Mouse (Mus musculus): ENCODE data around the gene Zcchc10.
A peak's percentile ranks its signal among the peaks of the same experiment; 100 is the strongest.
"Not testable (repeated sequence)": the region's sequence is repeated elsewhere in the genome, so short reads cannot be mapped to it uniquely, and the experiment has no call there.

The Zcchc10 gene

GRCm38 (mm10) chr11:53316996-53317395 lies 7.5 kb upstream of the Zcchc10 start:
- DNase-seq (ENCODE audit: low read depth, low spot score), result no peak

DNA sequence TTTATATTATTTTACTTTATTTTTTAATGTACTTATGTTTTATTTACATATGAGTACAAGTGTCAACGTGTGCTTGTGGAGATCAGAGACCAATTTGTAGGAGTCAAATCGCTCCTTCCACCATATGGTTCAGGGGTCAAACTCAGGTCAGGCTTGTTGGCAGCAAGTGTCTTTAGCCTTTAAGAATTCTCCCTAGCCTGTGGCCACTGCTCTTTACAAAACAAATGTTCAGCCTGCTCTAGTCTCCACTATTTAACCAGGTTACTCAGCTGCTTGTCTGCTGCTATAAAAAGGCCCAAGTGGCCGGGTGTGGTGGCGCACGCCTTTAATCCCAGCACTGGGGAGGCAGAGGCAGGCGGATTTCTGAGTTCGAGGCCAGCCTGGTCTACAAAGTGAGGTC lies 6.4 kb upstream of the Zcchc10 start:
- DNase-seq (ENCODE audit: low read depth, low spot score), result no peak

- not testable (repeated sequence) for DNase-seq (ENCODE audit: low read depth, low spot score)
Observed at GRCm38 (mm10) chr11:53318568-53318967, 5.9 kb upstream of the Zcchc10 start.

GRCm38 (mm10) chr11:53319867-53320266 lies 4.6 kb upstream of the Zcchc10 start:
- DNase-seq (ENCODE audit: low read depth, low spot score), result not testable (repeated sequence)

DNA sequence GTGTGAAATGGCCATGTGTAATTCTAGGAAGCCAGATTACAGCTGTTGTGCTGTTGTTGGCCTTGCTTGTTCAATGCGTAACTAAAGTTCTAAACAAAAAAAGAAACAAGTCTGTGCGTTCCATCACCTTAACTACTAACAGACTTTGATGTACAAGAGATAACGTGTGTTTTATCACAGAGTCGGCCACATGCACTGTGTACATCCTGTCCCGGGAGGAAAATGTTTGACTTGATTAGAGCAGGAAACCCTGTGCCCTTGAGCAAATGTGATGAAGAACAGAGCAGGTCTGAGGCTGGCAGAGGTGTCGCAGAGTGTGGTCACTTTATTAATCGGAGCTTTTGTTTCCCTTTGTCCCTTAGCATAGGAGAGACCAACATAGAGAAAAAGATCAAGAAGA lies 5.8 kb downstream of the Zcchc10 start:
- peak; percentile 65 for DNase-seq (ENCODE audit: low read depth, low spot score)

DNA sequence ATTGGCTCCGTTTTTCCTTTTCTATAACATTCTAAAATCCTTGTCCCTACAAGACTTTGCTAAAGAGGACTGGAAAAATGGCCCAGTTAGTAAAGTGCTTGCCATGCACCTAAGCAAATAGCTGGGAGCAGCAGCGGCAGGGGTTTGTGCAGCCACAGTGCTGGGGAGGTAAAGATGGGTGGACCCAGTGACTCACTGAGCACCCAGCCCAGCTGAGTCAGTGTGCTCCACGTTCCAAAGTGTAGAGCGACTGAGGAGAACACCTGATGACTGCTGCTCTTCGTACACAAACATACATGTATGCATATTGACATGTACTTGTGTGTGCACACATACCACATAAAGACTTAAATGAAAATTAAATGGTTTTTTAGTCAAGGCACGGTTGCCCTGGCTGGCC lies 6.6 kb downstream of the Zcchc10 start:
- DNase-seq (ENCODE audit: low read depth, low spot score), result no peak

DNA sequence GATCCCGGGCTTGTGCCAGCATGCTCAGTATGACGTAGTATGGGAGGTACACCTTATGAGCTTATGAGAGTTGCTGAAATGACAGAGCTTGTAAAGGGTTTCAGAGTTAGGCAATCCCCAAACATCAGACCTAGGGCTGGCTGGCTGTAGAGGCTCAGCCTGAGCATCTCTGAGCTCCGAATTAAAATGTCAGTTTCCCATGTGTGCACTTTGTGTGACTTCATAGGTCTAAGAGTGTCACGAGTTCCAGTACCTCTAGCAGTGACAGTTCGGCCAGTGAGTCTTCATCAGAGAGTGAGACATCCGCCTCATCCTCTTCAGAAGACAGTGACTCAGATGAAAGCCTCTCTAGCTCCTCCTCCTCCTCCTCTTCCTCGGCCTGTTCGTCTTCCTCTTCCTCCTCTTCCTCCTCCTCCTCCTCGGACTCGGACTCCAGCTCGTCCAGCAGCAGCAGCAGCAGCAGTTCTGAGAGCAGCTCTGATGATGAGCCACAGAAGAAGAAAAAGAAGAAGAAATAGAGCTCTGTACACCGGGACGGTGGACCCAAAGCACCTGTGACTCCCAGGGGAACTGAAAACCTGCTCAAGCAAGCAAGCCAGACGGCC lies 7.7 kb downstream of the Zcchc10 start:
- DNase-seq (ENCODE audit: low read depth, low spot score), result no peak

GRCm38 (mm10) chr11:53335505-53336181 lies 11.2 kb downstream of the Zcchc10 start:
- DNase-seq (ENCODE audit: low read depth, low spot score), result no peak

DNA sequence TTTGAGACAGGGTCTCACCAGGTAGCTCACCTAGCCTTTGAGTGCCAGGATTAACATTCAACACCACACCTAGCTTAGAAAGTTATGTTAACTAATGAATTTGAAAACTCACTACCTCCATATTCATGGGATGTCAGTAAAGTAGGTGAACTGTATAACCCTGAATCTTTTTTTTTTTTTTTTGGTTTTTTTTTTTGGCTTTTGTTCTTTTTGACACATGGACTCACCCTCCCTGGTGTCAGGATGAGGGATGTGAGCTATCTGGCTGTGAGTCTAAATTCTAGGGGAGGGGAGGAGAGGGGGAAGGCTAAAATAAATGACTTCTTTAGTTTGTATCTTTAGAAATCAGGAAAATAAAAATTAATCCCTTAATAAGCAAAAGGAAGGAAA lies 11.7 kb downstream of the Zcchc10 start:
- no peak for DNase-seq (ENCODE audit: low read depth, low spot score)

DNA sequence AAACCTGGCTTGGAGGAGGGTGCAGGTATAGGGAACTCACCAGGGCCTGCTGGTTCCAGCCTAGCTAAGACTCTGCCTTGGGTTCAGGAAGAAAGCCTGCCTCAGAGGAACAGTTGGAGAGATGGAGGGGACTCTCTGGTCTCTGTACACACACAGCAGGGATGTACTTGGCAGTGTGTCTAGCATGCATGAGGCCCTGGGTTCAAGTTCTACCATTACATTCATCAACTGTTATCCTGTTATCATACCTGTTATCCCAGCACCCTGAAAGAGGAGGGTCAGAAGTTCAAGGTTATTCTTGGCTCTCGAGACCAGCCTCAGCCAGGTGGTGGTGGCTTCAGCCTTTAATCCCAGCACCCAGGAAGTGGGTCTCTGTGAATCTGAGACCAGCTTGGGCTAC lies 12.4 kb downstream of the Zcchc10 start:
- no peak for DNase-seq (ENCODE audit: low read depth, low spot score)

DNA sequence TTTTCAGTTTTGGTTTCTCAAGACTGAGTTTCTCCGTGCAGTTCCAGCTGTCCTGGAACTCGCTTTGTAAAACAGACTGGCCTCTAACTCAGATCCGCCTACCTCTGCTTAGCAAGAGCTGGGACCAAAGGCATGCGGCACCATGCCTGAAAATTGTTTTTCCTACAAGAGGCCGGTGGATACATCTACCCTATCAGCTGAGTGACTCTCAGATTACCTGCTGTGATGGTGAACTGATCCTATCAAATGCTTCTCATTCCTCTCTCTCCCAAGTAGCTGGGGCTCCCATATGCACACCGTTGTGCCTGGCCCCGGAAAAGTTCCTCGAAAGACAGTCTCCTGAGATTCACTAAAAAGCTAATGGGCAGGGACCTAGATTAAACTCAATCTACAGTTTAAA lies 13.2 kb downstream of the Zcchc10 start:
- no peak for DNase-seq (ENCODE audit: low read depth, low spot score)

DNA sequence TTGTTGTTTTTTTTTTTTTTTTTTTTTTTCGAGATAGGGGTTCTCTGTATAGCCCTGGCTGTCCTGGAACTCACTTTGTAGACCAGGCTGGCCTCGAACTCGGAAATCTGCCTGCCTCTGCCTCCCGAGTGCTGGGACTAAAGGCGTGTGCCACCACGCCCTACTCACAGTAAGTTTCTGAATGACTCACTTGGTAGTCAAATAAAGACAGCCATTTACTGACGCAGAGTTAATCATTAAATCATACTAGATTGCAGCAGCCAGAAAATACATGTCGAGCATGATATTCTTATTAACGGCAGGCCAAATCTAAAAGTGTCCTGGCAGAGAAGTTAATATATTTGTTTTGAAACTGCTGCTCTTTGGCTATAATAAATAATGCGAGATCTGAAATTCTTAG lies 16.5 kb downstream of the Zcchc10 start:
- not testable (repeated sequence) for DNase-seq (ENCODE audit: low read depth, low spot score)

- no peak for DNase-seq (ENCODE audit: low read depth, low spot score)
Observed at GRCm38 (mm10) chr11:53342711-53343110, 18.2 kb downstream of the Zcchc10 start.

DNA sequence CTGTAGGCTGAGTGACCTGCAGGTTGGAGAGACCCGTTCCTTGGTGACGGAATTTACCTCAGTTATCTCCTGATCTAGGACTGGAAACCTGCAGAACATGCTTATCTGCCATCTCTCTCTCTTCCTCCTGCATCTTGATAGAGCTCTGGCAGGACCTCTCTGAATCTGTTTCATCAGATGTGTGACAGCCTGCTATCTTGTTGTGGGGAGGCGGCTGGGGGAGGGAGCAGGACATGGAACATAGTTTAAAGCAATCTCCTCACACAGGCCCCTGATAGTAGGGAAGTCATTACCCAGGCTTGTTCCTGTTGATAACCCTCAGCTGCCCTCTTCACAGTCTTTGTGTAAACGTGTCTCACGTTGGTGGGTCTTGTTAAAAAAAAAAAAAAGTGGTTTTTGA lies 20.8 kb downstream of the Zcchc10 start:
- DNase-seq (ENCODE audit: low read depth, low spot score), result no peak

DNA sequence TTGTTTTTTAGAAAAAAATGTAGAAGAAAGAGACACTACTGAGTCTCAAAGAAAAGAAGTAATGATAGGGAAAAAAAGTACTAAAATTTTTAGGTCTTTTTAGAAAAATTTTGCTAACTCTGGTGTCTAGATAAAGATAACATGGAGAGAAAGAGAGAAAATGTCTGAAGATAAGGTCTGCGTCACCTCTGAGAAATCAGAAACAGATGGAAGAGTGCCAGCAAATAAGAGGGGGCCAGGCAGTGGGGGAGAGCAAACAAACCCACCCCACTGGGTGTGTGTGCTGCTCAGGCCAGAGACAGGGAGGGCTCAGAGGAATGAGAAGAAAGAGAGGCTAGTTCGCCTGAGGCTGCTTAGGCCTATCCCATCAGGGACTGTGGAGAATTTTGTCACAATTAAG lies 21.3 kb downstream of the Zcchc10 start:
- no peak for DNase-seq (ENCODE audit: low read depth, low spot score)

DNA sequence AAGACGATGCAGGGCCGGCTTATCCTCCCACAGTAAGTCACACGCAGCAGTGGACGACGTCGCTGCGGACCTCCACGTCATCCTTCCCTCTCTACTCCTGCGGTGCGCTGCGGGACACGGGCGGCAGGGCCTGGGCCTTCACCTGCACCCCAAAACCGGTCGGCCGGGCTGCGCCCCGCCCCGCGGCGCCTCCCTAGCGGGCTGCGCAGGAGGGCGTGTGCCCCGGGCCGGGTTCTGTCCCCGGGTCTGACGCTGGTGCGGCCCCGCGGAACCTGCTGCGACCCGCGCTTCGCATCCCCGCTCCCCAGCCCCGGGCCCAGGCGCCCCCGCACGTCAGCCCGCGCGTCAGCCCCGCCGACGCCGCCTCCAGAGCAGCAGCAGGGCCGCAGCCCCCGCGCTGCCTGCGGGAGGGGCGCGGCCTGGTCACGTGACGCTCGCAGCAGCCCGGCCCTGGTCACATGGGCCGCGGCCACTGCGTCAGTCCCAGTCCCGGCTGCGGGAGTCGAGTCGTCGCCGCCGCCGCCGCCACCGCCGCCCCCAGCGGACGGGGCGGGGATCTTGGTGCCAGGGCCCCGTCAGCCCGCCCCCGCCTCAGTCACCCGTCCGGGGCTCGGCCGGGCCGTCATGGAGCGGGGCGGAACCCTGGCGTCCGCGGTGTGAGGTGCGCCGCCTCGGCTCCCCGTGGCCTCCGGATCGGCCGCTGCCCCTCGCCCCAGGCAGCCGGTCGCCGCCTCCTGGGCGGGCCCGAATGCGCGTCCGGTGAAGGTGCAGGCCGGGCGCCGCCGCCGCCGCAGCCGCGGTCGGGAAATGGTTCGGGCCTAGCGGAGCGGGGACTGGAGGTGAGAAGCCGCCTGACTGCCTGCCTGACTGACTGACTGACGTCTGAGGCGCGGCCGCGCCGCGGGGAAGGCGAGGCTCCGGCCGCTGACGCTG lies 26.1 kb downstream of the Zcchc10 start, which contains the start of gene Aff4:
TSS of gene Aff4 (plus strand) at position 543 of the 933 bp plus-strand sequence.
- peak; percentile 96 for DNase-seq (ENCODE audit: low read depth, low spot score)

GRCm38 (mm10) chr11:53351224-53351942 lies 26.9 kb downstream of the Zcchc10 start:
- peak; percentile 77 for DNase-seq (ENCODE audit: low read depth, low spot score)

- DNase-seq (ENCODE audit: low read depth, low spot score), result no peak
Observed at GRCm38 (mm10) chr11:53351943-53352590, 27.6 kb downstream of the Zcchc10 start.

DNA sequence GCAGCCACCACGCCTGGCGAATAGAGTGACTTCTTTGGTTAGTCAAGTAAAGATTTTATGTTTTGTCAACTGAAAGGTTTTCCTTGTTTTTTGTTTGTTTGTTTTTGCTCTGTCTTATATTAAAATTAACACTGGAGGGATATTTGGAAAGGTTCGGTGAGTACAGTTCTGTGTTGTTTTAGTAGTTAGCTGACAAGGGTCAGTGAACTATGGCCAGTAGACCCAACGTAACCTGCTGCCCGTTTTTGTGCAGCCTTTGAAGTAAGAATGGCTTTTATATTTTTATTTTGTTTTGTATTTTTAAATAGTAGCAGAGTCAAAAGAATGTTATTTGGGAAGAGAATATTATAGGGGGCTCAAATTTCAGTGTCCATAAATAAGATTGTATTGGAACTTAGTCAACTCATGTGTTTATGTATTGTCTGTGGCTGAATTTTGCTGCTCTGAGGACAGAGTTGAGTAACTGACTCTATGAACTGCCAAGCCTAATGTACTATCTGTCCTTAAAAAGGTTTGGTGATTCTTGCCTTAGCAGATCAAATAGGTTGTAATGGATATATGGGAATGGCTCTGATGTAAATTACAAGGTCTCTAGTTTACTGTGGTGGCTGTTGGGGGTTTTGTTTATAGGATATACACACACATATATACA lies 34.2 kb downstream of the Zcchc10 start:
- no peak for DNase-seq (ENCODE audit: low read depth, low spot score)

- DNase-seq (ENCODE audit: low read depth, low spot score), result no peak
Observed at GRCm38 (mm10) chr11:53367032-53367431, 42.6 kb downstream of the Zcchc10 start.

DNA sequence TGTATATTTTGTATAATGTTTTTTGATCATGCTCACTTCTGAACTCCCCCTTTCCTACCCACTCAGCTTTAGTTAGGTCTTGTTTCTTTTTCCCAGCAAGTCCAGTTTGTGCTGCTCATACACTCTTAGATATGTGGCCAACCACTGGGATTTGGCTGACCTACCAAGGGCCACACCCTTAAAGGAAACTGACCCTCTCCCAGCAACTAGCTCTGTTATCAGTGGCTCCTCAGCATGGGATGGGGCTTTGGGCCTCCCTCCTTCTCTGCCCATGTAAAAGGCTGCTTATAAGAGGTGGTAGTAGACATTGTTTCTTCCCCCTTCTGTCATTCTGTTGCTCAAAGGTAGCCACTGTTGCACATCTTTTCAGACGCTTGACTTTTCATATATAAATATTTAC lies 54.4 kb downstream of the Zcchc10 start:
- DNase-seq (ENCODE audit: low read depth, low spot score), result no peak
